Mouse (Mus musculus) limb, embryonic 14.5 days (tissue): ENCODE measurements around the gene Negr1. TPM values are rescaled to one million over a fixed set of nuclear protein-coding genes. Genes with fewer than 3 reads are reported as not detected.

Experiments
- ATAC-seq: fragments of 200-750 bp; cut with Nextera tagmentation; 2 replicates; pipeline ENCODE4 v1.8.0; 2017; ENCODE audit warnings: low read depth, moderate number of reproducible peaks, moderate TSS enrichment; ENCODE audit not compliant: low FRiP score
- DNase-seq: peaks from one replicate; pipeline ENCODE4 v3.0.0-alpha.2; 2015; ENCODE audit warnings: low spot score
- H3K27ac ChIP-seq: fragments of 300-500 bp; sonication (generic); replicated peaks from 2 replicates; pipeline ENCODE4 v1.5.1; 2014; ENCODE audit warnings: low read depth, mild to moderate bottlenecking, low read length, moderate library complexity, mixed read lengths
- H3K27me3 ChIP-seq: fragments of 300-500 bp; sonication (generic); 2 replicates; pipeline ENCODE4 v1.6.1; 2014; ENCODE audit warnings: low read length, mixed read lengths; ENCODE audit not compliant: control insufficient read depth, insufficient read depth
- H3K36me3 ChIP-seq: fragments of 300-500 bp; sonication (generic); 2 replicates; pipeline ENCODE4 v1.6.1; 2014; ENCODE audit warnings: mild to moderate bottlenecking, low read length, moderate library complexity, mixed read lengths; ENCODE audit not compliant: control insufficient read depth, insufficient read depth
- H3K4me1 ChIP-seq: fragments of 300-500 bp; sonication (generic); 2 replicates; pipeline ENCODE4 v1.6.1; 2014; ENCODE audit warnings: antibody characterized with exemption, low read length, mixed read lengths; ENCODE audit not compliant: control insufficient read depth, insufficient read depth
- H3K4me2 ChIP-seq: fragments of 300-500 bp; sonication (generic); replicated peaks from 2 replicates; pipeline ENCODE4 v1.6.1; 2014; ENCODE audit warnings: low read depth, mild to moderate bottlenecking, low read length, moderate library complexity; ENCODE audit not compliant: severe bottlenecking
- H3K4me3 ChIP-seq: fragments of 300-500 bp; sonication (generic); replicated peaks from 2 replicates; pipeline ENCODE4 v1.5.1; 2014; ENCODE audit warnings: low read length
- H3K9ac ChIP-seq: fragments of 300-500 bp; sonication (generic); 2 replicates; pipeline ENCODE4 v1.6.1; 2014; ENCODE audit warnings: mild to moderate bottlenecking, low read depth, low read length, moderate library complexity; ENCODE audit not compliant: severe bottlenecking
- H3K9me3 ChIP-seq: fragments of 300-500 bp; sonication (generic); 2 replicates; pipeline ENCODE4 v1.6.1; 2016; ENCODE audit warnings: low read length; ENCODE audit not compliant: control insufficient read depth
- POLR2A ChIP-seq: fragments of 200-500 bp; IDR thresholded peaks from 2 replicates; pipeline ENCODE4 v1.8.0; 2012; ENCODE audit warnings: inconsistent platforms, mild to moderate bottlenecking, moderate library complexity, borderline replicate concordance; ENCODE audit not compliant: insufficient read depth, insufficient read length; ENCODE audit errors: extremely low read depth
- WGBS: fragments of 180-500 bp; shearing (Covaris S2); extraction: QIAGEN DNeasy Blood & Tissue Kit; methylation state at CpG from one replicate; pipeline ENCODE4 v1.1.7; 2014; 5-methylcytosine and 5-hydroxymethylcytosine counted together
- polyA plus RNA-seq, 2 experiments: library from polyadenylated mRNA; depleted of rRNA in 1 of 2; stranded (reverse) in 1 of 2; unstranded in 1 of 2; fragments of >200 nt; fragmentation: Nextera tagmentation in 1 of 2; extraction: Ambion mirVana in 1 of 2; gene quantifications; 2 replicates each; pipeline versions ENCODE4 v1.2.1 to v1.2.3; 2012 to 2014

Gene Negr1
- polyA plus RNA-seq, 2 experiments, result 5.1 to 6.2 TPM

DNA sequence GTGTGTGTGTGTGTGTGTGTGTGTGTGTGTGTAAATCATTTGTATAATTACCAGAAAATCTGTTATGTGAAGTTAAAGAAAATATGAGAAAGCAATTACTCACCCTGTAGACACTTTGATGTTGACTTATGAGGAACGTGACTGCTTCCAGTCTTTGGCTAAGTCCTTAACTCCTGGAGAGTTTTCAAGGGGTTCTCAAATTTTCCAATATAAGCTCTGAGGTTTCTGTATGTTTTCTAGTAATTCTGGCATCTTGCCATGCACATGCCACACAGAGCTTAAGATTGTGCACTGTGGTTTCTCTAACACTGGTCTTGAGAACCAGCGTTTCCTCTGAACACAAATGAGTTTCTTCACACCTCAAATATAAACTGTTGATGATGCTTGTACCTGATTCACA, 460.0 kb downstream of the Negr1 start:
- Histone ChIP-seq H3K36me3 (no peaks in the 10 kb centered on the region), H3K4me1 (no peaks in the 10 kb centered on the region), H3K27ac (no peak overlapping the region), H3K9ac (no peak overlapping the region), H3K4me2 (no peak overlapping the region), H3K4me3 (no peak overlapping the region), H3K9me3 (no peaks in the 10 kb centered on the region), H3K27me3 (no peaks in the 10 kb centered on the region)
- ATAC-seq (no peak), DNase-seq (peak; percentile 26)
- no peak for TF ChIP-seq POLR2A
- WGBS, result 24% methylated on average over 2 of the region's 2 CpGs

- TF ChIP-seq POLR2A, result no peak
- Histone ChIP-seq H3K4me2 (no peak overlapping the region), H3K27ac (no peak overlapping the region), H3K27me3 (no peaks in the 10 kb centered on the region), H3K9me3 (no peaks in the 10 kb centered on the region), H3K4me3 (no peak overlapping the region), H3K4me1 (no peaks in the 10 kb centered on the region), H3K9ac (no peak overlapping the region), H3K36me3 (no peaks in the 10 kb centered on the region)
- DNase-seq, result no peak
- ATAC-seq, result no peak
- WGBS, result 65% methylated on average over 6 of the region's 6 CpGs
Observed at GRCm38 (mm10) chr3:157024580-157024979, 463.0 kb downstream of the Negr1 start.

DNA sequence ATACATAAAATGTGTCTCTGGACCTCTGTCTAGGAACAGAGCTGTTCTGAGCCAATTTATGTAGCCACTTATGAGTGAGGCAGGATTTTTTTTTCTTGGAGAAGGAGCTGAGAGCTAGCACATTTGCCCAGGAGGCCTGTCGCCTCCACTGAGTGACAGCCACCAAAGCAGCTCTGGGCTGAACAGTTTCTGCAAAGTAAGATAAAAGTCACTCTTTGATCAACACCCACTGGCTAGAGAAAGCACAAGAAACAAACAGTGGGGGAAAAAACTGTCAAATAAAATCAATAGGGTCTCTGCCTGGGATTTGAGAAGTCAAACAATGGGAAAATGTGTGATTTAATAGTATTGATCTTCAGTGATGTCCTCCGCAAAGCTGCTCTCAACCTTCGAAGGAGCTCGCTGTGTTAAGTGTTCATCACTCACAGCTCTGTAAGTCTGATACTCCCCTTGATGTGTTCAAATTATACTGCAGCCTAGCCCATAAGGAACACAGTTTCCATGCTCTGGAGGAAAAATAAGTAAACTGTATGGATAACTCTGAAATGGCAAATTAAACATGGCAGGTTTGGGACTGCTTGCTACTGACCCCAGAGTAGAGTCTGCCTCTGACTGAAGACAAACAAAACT, 470.0 kb downstream of the Negr1 start:
- no peak overlapping the region for H3K9ac ChIP-seq
- ATAC-seq, result no peak
- H3K36me3 ChIP-seq, result no peaks in the 10 kb centered on the region
- TF ChIP-seq POLR2A, result no peak
- no peak overlapping the region for H3K4me2 ChIP-seq
- H3K4me3 ChIP-seq, result no peak overlapping the region
- 57% methylated on average over 4 of the region's 4 CpGs for WGBS
- H3K4me1 ChIP-seq, result no peaks in the 10 kb centered on the region
- H3K9me3 ChIP-seq, result no peaks in the 10 kb centered on the region
- no peak overlapping the region for H3K27ac ChIP-seq
- no peaks in the 10 kb centered on the region for H3K27me3 ChIP-seq
- DNase-seq, result no peak

DNA sequence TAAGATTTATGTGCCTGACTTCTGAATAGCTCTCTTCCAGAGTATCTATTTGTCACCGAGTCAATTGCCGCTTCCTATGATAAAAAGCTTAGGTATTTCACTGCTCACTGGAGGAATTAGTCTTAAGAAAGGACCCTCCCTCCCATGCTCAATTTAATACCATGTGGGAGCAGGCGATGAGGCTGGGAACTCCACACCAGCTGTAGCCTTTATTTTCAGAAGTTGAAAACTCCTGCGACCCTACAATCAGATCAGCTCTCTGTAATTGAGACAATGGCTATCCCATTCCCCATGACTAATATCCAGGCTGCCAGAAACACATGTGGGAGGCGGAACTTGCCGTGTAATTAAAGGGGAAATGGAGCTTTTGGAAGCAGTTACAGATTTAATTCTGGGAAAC, 474.4 kb downstream of the Negr1 start:
- Histone ChIP-seq H3K4me3 (no peak overlapping the region), H3K36me3 (no peaks in the 10 kb centered on the region), H3K27ac (no peak overlapping the region), H3K27me3 (no peaks in the 10 kb centered on the region), H3K4me2 (no peak overlapping the region), H3K4me1 (no peaks in the 10 kb centered on the region), H3K9ac (no peak overlapping the region), H3K9me3 (no peaks in the 10 kb centered on the region)
- ATAC-seq, result no peak
- DNase-seq, result no peak
- WGBS, result 53% methylated on average over 6 of the region's 6 CpGs
- no peak for TF ChIP-seq POLR2A

DNA sequence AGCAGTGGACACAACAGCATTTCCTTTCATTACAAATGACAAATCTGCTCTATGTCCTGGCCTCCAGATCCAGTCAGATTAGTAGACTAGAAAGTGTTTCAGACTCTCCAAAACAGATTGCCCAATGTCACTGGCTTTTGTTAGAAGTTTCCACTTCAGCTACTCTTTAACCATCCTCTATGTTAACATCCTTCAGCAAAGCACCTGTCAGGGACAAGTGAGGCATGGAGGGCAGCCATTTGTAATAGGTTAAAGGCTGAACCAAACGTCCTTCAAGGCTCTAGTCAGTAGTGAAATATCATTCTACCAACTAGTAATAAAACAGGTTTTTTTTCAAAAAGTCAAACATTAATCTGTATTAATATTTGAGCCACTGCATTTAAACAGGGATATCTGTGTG, 475.0 kb downstream of the Negr1 start:
- no peaks in the 10 kb centered on the region for H3K4me1 ChIP-seq
- H3K9me3 ChIP-seq, result no peaks in the 10 kb centered on the region
- no peak overlapping the region for H3K4me2 ChIP-seq
- 50% methylated on average over 1 of the region's 1 CpGs for WGBS
- no peaks in the 10 kb centered on the region for H3K36me3 ChIP-seq
- DNase-seq, result no peak
- ATAC-seq, result no peak
- no peak for TF ChIP-seq POLR2A
- no peak overlapping the region for H3K4me3 ChIP-seq
- H3K9ac ChIP-seq, result no peak overlapping the region
- H3K27me3 ChIP-seq, result no peaks in the 10 kb centered on the region
- H3K27ac ChIP-seq, result no peak overlapping the region

DNA sequence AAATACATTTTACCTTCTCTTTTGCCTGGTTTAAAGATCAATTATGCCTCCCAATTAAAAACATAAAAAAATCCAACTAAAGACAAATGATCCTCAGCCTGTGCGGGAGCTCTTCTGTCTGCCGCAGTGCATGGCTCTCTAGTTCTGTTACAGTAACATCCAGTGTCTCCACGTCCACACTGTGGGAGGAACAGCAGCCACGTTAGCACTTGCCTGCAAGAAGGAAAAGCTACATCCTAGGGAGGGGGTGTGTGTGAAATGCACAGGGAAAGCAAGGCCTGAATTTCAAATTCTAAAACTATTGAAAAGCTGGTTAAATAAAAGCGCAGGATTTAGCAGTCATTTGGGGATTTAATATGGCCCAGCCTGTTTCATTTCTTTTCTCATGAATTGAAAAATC, 479.0 kb downstream of the Negr1 start:
- TF ChIP-seq POLR2A, result no peak
- Histone ChIP-seq H3K4me1 (no peaks in the 10 kb centered on the region), H3K9me3 (no peaks in the 10 kb centered on the region), H3K36me3 (no peaks in the 10 kb centered on the region), H3K9ac (no peak overlapping the region), H3K4me2 (no peak overlapping the region), H3K27ac (no peak overlapping the region), H3K27me3 (no peaks in the 10 kb centered on the region), H3K4me3 (no peak overlapping the region)
- ATAC-seq (no peak), DNase-seq (no peak)
- WGBS, result 57% methylated on average over 5 of the region's 5 CpGs
